Mouse (Mus musculus): ENCODE results near the gene Wipf3.

Wipf3 gene

DNA sequence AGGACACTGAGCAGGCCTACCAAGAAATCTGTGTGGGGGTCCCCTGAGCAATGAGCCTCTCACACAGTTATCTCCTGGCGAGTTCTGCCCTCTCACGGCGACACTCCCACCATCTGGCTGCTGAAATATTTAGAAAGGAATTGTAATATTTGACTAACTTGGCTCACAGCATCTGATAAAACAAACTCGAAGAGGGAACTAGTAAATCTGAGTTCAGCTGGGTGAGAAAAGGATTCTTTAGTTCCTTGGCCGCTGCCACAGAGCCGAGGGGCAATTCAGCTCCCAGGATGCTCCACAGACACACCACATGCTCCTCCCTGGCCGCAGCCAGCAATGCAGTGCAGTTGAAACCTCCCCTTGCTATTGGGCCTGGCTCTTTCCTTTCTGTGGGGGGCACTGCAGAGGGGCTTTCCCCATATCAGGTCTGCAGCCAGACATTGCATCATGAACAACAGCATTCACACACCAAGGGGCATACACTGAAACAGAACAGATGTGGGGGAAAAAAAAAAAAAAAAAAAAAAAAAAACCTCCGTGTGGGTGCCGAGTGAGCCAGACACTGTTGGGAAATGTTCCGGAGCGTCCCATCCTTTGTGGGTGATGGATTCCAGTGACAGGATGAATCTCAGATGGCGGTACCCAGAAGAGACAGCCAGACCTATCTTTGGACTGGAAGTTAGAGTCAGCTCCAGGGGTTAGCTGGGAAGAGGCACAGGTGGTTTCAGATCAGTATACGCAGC lies 3.6 kb downstream of the Wipf3 start:
- DNase-seq (ENCODE audit: low spot score): no peak

DNA sequence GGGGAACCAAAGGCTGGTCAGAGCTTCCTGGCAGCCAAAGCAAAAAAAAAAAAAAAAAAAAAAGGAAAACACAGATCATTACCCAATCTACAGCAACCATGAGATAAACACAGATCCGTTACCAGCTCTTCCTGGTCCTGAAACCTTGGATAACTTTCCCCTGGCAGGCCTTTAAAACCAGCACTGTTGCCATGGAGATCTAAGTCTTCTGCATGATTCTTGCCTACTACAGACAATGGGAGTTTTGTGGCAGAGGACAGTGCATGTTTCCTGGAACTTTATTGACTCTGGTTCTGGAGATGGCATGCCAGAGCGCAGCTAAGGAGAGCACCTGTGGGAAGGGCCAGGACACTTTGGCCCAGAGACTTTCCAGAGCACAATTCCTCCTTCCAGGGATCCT lies 4.8 kb downstream of the Wipf3 start:
- no peak for DNase-seq (ENCODE audit: low spot score)

DNA sequence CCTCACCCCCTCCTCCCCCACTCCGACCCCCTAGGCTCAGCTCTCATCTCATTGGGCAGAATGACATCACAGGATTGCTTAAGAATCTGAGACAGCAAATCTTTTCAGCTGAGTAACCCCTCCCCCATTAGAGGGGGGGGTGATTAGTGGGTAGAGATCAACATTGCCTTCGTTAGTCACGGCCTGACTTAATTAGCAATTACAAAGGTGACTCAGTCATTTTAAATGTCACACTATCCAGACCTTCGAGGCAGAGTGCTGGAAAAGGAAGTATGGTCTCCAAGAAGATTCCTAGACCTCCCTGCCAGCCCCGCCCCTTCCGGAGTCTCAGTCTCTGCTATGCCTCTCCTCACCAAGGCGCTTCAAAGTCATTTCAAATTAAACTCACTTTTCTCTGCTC lies 6.3 kb downstream of the Wipf3 start:
- no peak for DNase-seq (ENCODE audit: low spot score)

DNA sequence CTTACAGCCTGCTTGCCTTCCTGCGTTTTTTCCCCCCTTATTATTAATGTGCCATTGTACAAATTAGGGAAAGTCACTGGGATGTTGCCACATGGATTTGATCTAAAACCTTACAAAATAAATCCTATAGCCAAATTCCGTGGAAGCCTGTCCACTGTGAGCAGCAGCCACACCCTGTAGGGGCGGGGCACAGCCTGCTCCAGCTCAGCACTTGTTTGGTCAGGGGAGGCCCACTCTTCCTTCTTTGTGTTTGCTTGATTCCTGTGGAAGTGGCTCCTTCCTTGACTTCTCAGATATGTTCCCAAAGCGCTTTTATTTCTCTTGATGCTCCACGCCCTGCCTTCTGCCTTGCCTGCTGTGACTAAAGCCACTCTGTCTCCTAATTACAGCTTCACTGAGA lies 6.9 kb downstream of the Wipf3 start:
- DNase-seq (ENCODE audit: low spot score): no peak

- no peak for DNase-seq (ENCODE audit: low spot score)
Observed at GRCm38 (mm10) chr6:54438510-54438909, 9.1 kb downstream of the Wipf3 start.

- no peak for DNase-seq (ENCODE audit: low spot score)
Observed at GRCm38 (mm10) chr6:54440658-54441057, 11.3 kb downstream of the Wipf3 start.

DNA sequence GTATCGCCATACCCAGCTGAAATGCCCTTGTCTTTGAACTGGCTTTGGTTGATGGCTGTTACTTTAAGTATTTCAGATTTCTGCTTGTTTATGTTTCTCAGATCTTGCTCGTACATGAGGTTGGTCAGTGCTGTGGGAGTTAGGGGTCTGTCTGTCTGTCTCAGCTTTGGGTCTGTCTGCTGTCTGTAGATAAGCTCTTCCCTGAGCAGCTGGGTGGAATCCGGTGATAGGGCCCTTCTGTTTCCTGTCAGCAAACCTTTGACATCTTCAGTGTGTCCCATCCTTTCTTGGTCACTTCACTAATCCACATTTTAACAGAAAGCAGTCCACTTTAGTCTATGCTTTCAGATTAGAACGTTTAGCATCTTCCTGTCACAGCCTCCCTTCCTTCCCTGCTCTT lies 14.3 kb downstream of the Wipf3 start:
- DNase-seq (ENCODE audit: low spot score): no peak

- DNase-seq (ENCODE audit: low spot score): no peak
Observed at GRCm38 (mm10) chr6:54444086-54444485, 14.7 kb downstream of the Wipf3 start.

DNA sequence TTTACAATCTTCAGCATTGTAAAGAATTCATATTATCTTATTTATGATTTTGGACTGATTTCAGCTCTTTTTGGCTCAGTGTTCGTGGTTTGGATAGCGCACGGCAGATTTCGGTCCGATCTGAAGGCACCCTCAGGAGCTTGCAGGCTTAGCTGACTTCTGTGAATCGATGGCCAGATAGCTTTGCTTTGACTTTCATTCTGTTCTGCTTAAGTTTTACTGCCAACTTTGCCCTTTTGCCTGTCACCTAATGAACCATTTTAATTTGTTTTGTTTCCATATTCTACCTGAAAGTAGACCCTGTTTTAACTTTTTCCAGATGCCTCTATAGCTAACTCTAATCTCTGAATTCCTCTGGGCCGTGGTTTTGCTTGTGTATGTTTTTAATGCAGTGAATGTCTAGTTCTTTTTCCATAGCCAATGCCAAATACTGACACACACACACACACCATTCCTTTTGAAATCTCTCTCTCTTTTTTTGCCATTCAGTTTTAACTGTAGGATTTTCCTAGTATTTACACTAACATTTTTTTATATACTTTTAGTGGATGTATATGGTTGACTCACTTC lies 15.9 kb downstream of the Wipf3 start:
- DNase-seq (ENCODE audit: low spot score): no peak

DNA sequence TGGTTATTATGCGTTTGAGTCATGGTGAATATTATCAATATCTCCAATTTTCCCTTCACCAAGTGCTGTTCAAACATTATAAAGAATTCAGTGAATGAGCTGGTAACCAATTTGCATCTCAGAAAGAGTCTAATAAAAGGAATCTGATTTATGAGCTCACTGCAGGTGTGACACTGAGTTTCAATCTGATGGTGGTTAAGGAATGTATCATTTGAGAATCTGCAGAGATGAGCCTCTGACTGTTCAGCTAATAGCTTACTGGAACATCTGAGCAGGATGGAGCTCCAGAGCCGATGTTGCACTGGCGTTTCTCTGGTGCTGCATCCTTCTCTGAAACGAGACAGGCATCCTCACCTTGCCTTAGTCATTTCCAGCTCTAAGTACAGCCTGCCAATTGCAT lies 17.9 kb downstream of the Wipf3 start:
- no peak for DNase-seq (ENCODE audit: low spot score)

DNA sequence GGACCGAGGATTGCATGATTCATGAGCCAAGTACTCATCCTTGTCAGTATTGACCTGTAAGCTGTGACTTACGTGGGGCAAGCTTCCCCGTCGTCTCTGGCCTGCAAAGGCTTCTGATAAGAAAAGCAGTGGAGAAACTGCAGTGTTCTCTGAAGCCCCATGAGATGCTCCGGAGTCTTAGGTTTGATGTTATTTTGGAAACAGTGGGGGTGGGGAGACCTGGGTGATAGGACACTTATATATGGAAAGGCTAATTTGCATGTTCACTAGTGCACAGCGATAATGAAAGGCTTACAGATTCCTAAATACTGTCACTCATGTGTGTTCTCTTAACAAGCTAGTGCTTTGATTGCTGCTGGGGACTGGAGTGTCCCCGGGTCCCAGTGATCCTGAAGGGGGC lies 30.3 kb downstream of the Wipf3 start:
- no peak for DNase-seq (ENCODE audit: low spot score)

- DNase-seq (ENCODE audit: low spot score): no peak
Observed at GRCm38 (mm10) chr6:54460172-54460914, 30.9 kb downstream of the Wipf3 start.

GRCm38 (mm10) chr6:54460915-54461671 lies 31.7 kb downstream of the Wipf3 start:
- DNase-seq (ENCODE audit: low spot score): no peak

- DNase-seq (ENCODE audit: low spot score): no peak
Observed at GRCm38 (mm10) chr6:54462766-54463165, 33.4 kb downstream of the Wipf3 start.

GRCm38 (mm10) chr6:54463701-54464458 lies 34.5 kb downstream of the Wipf3 start:
- no peak for DNase-seq (ENCODE audit: low spot score)

DNA sequence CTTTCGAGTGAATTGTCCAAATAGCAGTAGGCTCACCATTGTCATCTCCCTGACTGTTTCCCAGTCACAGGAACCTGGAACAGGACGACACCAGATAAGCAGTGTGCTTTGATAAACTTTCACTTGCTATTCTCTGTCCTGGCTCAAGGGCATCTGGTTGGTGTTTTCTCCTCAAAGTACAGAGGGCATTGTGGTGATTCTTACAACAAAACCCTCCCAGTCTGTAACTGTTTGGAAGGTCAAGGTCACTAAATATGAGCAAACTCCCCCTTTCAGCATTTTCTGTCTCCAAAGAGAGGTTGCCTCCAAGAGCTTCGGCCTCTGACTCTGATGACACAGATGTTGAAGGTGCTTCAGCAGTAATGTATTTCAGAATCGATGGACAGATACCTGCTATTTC lies 35.5 kb downstream of the Wipf3 start:
- no peak for DNase-seq (ENCODE audit: low spot score)

DNA sequence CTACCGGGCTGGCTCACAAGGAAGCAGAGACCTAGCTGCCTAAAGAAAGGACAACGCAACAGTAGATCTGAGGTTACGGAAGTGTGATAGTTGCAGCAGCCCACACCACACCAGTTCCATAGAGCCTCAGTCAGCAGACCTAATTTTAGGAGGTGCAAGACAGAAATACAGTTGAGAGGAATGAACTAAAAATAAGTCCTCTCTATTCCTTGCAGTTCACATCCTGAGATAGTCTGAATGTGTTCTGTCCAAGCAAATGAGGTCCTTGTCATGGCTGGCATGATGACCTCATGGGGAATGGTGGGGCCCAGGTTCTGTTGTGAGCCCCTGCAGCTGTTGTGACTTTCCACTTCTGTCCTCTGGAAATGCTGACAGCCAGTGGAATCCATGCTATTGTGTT lies 38.0 kb downstream of the Wipf3 start:
- no peak for DNase-seq (ENCODE audit: low spot score)

DNA sequence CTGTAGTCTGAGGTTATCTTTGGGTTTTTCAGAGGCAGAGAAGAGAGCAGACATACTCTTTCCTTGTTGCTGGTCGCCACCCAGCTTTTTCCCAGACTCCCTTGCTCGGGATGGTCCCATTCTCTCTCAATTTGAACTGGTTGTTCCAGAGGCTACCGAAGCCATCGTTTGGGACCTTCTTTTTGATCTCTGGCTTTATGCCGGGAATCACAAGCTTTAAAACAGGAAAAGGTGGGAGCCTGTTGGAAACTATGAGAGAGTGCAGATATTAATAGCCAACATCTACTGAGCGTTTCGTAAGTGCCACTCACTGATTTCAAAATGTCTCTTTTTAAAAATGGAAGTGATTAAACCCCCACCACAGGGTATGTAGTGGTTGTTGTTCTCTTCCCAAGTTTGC lies 42.5 kb downstream of the Wipf3 start:
- no peak for DNase-seq (ENCODE audit: low spot score)

DNA sequence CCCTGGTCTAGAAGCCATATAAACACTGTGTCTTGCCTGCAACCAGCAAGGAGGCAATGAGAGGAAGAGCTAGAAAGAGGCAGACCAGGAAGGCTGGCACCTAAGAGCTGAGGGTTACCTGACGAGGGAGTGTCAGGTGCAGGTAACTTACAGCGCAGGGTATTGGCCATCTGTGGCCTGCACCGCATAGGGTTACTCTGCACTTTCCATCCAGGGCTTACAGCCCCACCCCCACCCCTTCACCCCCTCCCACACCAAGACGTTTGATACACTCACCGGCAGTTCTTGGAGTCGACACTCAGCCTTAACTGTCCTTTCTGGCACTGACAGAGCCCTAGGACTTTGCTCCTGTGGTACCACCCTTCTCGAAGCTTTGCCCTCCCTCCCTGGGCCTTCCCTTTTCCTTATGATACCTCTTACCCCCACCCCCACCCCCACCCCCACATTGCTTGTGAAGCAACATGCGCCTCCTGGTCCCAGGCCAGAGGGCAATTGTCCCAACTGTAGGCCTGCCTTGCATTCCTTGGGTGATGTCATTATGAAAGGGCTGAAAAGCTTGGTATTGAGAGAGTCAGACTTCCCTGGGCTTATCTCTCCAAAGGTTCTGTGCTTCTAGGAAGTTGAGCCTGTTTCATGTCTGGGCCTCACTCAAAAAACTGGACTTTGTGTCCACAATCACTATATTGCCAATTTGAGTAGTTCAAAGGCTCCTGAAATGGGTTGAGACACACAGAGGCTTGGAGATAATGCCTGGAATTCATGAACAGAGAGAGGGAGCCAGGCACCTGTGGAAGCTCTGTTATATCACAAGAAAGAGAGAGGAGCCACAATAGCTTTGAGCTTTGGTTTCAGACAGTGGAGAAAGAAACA lies 43.7 kb downstream of the Wipf3 start:
- no peak for DNase-seq (ENCODE audit: low spot score)

DNA sequence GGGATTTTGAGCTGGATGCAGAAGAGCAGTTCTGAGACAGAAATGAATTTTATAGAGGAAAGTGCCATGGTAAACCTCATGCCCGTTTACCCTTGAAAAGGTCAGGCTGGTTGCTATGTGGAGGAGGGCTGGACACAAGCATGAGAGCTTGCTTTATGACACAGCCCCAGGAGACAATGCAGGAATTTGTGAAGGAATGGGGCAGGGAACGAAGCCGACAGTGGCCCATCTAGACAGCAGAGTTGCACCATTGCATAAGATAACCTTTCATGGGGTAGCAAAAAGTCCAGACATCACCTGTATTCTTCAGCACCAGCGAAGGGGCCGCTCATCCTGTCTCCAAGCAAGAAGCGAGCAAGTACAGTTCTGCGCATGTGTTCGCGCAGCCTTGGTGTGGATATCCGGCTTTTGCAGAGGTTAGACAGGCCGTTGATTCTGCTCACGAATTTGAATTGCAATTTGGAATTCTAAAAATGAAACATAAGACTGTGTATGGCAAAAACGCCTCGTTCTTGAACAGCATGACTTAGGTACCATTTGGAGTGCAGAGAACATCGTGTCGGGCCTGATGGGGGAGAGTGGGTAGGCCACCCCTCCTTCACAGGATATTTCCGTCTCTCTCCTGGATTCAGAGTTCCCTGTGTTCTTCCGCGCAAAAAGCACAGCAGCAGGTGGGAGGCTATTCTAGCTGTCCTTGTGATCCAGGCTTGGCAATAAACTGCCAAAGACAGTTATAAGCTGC lies 46.7 kb downstream of the Wipf3 start:
- DNase-seq (ENCODE audit: low spot score): no peak

All from T-cell, adult 2 months (primary cell).